ENCODE assay signal across 26 mouse cellular contexts in genomic region chr15:90309664-90310063, GRCm38 (mm10).
DNase-seq lines count a peak whose midpoint lies in the region; ATAC-seq and TF ChIP-seq lines count a peak whose summit lies in the region.
"Had no signal": no experiment of that assay in that cellular context is flagged by ENCODE, and none has a peak within 500 bp of the region (broad histone marks: within the 10 kb centered on the region; RNA-seq: fewer than 3 reads in every experiment).

No protein-coding gene starts in this region.

- peak; percentile 76 for DNase-seq in forebrain, embryonic 14.5 days (ENCODE audit: low spot score)
- DNase-seq in midbrain, embryonic 10.5 days (ENCODE audit: low spot score): no peak
- no peak for DNase-seq in midbrain, postnatal 0 days (ENCODE audit: low spot score)
- DNase-seq in brain, embryonic 14.5 days (ENCODE audit: low read depth): peak; percentile 76
- DNase-seq in layer of hippocampus, adult 11-12 months (ENCODE audit: low spot score): no peak
- DNase-seq: adrenal gland, postnatal 10 days; adrenal gland, postnatal 36 days; B cell, adult 2 months; cerebellum, adult 18-20 months; cerebellum, adult 9-10 months; cerebellum, postnatal 14 days; gastrocnemius, postnatal 25 days; heart, adult 18-20 months; heart, postnatal 10 days; heart, postnatal 36 days; kidney, adult 11 months had no signal

- no peak for TF ChIP-seq CTCF in midbrain, postnatal 0 days (IDR thresholded peaks at IDR 0.05)
- TF ChIP-seq CTCF in brain, embryonic 14.5 days (IDR thresholded peaks at IDR 0.05; ENCODE audit: borderline replicate concordance, extremely low read depth, insufficient read depth, insufficient read length): no peak

- no peak overlapping the region for H3K4me3 ChIP-seq in forebrain, embryonic 14.5 days (ENCODE audit: low read depth, low read length)
- H3K4me3 ChIP-seq in forebrain, embryonic 12.5 days (replicated peaks): no peak overlapping the region
- no peak overlapping the region for H3K4me3 ChIP-seq in midbrain, embryonic 10.5 days
- no peak overlapping the region for H3K4me3 ChIP-seq in midbrain, postnatal 0 days (ENCODE audit: low read depth, low read length)
- H3K4me3 ChIP-seq: heart, embryonic 12.5 days; heart, embryonic 15.5 days; hindbrain, embryonic 10.5 days; hindbrain, embryonic 13.5 days; intestine, embryonic 15.5 days had no signal

- H3K27ac ChIP-seq in forebrain, embryonic 14.5 days (ENCODE audit: low read depth, low read length): no peak overlapping the region
- H3K27ac ChIP-seq in forebrain, embryonic 12.5 days: no peak overlapping the region
- H3K27ac ChIP-seq in midbrain, embryonic 10.5 days (replicated peaks): peak overlapping the region; percentile 68
- H3K27ac ChIP-seq in midbrain, postnatal 0 days (ENCODE audit: low read depth, low read length): no peak overlapping the region
- H3K27ac ChIP-seq: heart, embryonic 15.5 days; hindbrain, embryonic 10.5 days; hindbrain, embryonic 13.5 days; intestine, embryonic 15.5 days had no signal

- H3K4me2 ChIP-seq in forebrain, embryonic 14.5 days (ENCODE audit: low read length): no peak overlapping the region
- no peak overlapping the region for H3K4me2 ChIP-seq in forebrain, embryonic 12.5 days
- no peak overlapping the region for H3K4me2 ChIP-seq in midbrain, postnatal 0 days (ENCODE audit: low read depth, low read length, poor library complexity, severe bottlenecking)
- H3K4me2 ChIP-seq: heart, embryonic 12.5 days; heart, embryonic 15.5 days; hindbrain, embryonic 13.5 days; intestine, embryonic 15.5 days had no signal

- H3K4me1 ChIP-seq in forebrain, embryonic 14.5 days (ENCODE audit: control insufficient read depth, insufficient read depth, low read length): no peaks in the 10 kb centered on the region
- H3K4me1 ChIP-seq in forebrain, embryonic 12.5 days: peaks cover 15% of the 10 kb centered on the region
- H3K4me1 ChIP-seq in midbrain, embryonic 10.5 days: peaks cover 30% of the 10 kb centered on the region
- H3K4me1 ChIP-seq in midbrain, postnatal 0 days (ENCODE audit: insufficient read depth, low read length): no peaks in the 10 kb centered on the region
- H3K4me1 ChIP-seq: heart, embryonic 15.5 days; hindbrain, embryonic 13.5 days; intestine, embryonic 15.5 days had no signal

- H3K27me3 ChIP-seq in forebrain, embryonic 14.5 days (replicated peaks; ENCODE audit: control insufficient read depth, insufficient read depth, low read length): no peaks in the 10 kb centered on the region
- H3K27me3 ChIP-seq in forebrain, embryonic 12.5 days: no peaks in the 10 kb centered on the region
- no peaks in the 10 kb centered on the region for H3K27me3 ChIP-seq in midbrain, embryonic 10.5 days (ENCODE audit: low read depth, poor library complexity, severe bottlenecking)
- no peaks in the 10 kb centered on the region for H3K27me3 ChIP-seq in midbrain, postnatal 0 days (ENCODE audit: insufficient read depth, low read length)
- H3K27me3 ChIP-seq: CH12.LX; heart, embryonic 12.5 days; heart, embryonic 15.5 days; hindbrain, embryonic 13.5 days; intestine, embryonic 15.5 days; Patski had no signal

- no peak for TF ChIP-seq POLR2A in brain, embryonic 14.5 days (IDR thresholded peaks at IDR 0.05; ENCODE audit: borderline replicate concordance, extremely low read depth, insufficient read depth, insufficient read length, poor library complexity, severe bottlenecking)

- H3K9ac ChIP-seq in forebrain, embryonic 14.5 days (ENCODE audit: low read length): no peak overlapping the region
- no peak overlapping the region for H3K9ac ChIP-seq in forebrain, embryonic 12.5 days
- H3K9ac ChIP-seq in midbrain, postnatal 0 days (replicated peaks; ENCODE audit: low read length, poor library complexity, severe bottlenecking): no peak overlapping the region
- H3K9ac ChIP-seq: heart, embryonic 12.5 days; heart, embryonic 15.5 days; hindbrain, embryonic 13.5 days; intestine, embryonic 15.5 days had no signal

- ATAC-seq in forebrain, embryonic 14.5 days: peak; percentile 54; the same call in 1 of the 2 replicates
- no peak for ATAC-seq in forebrain, embryonic 12.5 days (ENCODE audit: low FRiP score)
- ATAC-seq in midbrain, postnatal 0 days (ENCODE audit: low FRiP score): no peak
- ATAC-seq: hindbrain, embryonic 16.5 days; intestine, embryonic 15.5 days; Patski had no signal

- no peaks in the 10 kb centered on the region for H3K9me3 ChIP-seq in forebrain, embryonic 14.5 days (replicated peaks; ENCODE audit: control insufficient read depth, low read length)
- no peaks in the 10 kb centered on the region for H3K9me3 ChIP-seq in forebrain, embryonic 12.5 days
- H3K9me3 ChIP-seq in midbrain, embryonic 10.5 days (replicated peaks): no peaks in the 10 kb centered on the region
- no peaks in the 10 kb centered on the region for H3K9me3 ChIP-seq in midbrain, postnatal 0 days (ENCODE audit: low read length)
- H3K9me3 ChIP-seq: G1E; heart, embryonic 12.5 days; heart, embryonic 15.5 days; hindbrain, embryonic 10.5 days; hindbrain, embryonic 13.5 days; intestine, embryonic 15.5 days had no signal

- no peaks in the 10 kb centered on the region for H3K36me3 ChIP-seq in forebrain, embryonic 14.5 days (ENCODE audit: control insufficient read depth, insufficient read depth, low read length)
- H3K36me3 ChIP-seq in forebrain, embryonic 12.5 days (replicated peaks): no peaks in the 10 kb centered on the region
- H3K36me3 ChIP-seq in midbrain, embryonic 10.5 days: no peaks in the 10 kb centered on the region
- no peaks in the 10 kb centered on the region for H3K36me3 ChIP-seq in midbrain, postnatal 0 days (ENCODE audit: insufficient read depth, low read length)
- H3K36me3 ChIP-seq: G1E; heart, embryonic 12.5 days; heart, embryonic 15.5 days; hindbrain, embryonic 10.5 days; hindbrain, embryonic 13.5 days; intestine, embryonic 15.5 days had no signal

Comparison
In these comparisons a context has a peak if more than half of its experiments do, and no peak if none do; other contexts are left out.
1. DNase-seq: peak in forebrain, embryonic 14.5 days (single experiment) and brain, embryonic 14.5 days (single experiment); none in midbrain, embryonic 10.5 days (single experiment), midbrain, postnatal 0 days (single experiment) and layer of hippocampus, adult 11-12 months (single experiment).